Mouse (Mus musculus) liver, embryonic 13.5 days (tissue): ENCODE measurements around the gene Slco1a6. TPM values are rescaled to one million over a fixed set of nuclear protein-coding genes. Genes with fewer than 3 reads are reported as not detected.
"Not testable (repeated sequence)": the region's sequence is repeated elsewhere in the genome, so short reads cannot be mapped to it uniquely, and the experiment has no call there.

Experiments used
- ATAC-seq: fragments of 200-750 bp; cut with Nextera tagmentation; 2 replicates; pipeline ENCODE4 v1.8.0; 2017; ENCODE audit warnings: low read depth, mild to moderate bottlenecking, moderate number of reproducible peaks, moderate library complexity
- DNase-seq: peaks from one replicate; pipeline ENCODE4 v3.0.0; 2022
- H3K27ac ChIP-seq: fragments of 300-500 bp; sonication (generic); 2 replicates; pipeline ENCODE4 v1.5.1; 2015; ENCODE audit warnings: moderate library complexity, mild to moderate bottlenecking, inconsistent platforms
- H3K27me3 ChIP-seq: fragments of 300-500 bp; sonication (generic); 2 replicates; pipeline ENCODE4 v1.6.1; 2015; ENCODE audit warnings: mild to moderate bottlenecking, inconsistent platforms
- H3K36me3 ChIP-seq: fragments of 300-500 bp; sonication (generic); 2 replicates; pipeline ENCODE4 v1.6.1; 2015; ENCODE audit warnings: mild to moderate bottlenecking, inconsistent platforms
- H3K4me1 ChIP-seq: fragments of 300-500 bp; sonication (generic); replicated peaks from 2 replicates; pipeline ENCODE4 v1.6.1; 2015; ENCODE audit warnings: inconsistent platforms
- H3K4me2 ChIP-seq: fragments of 300-500 bp; sonication (generic); 2 replicates; pipeline ENCODE4 v1.6.1; 2015; ENCODE audit warnings: inconsistent platforms, mild to moderate bottlenecking, moderate library complexity
- H3K4me3 ChIP-seq: fragments of 300-500 bp; sonication (generic); replicated peaks from 2 replicates; pipeline ENCODE4 v1.5.1; 2015; ENCODE audit warnings: mild to moderate bottlenecking, inconsistent platforms
- H3K9ac ChIP-seq: fragments of 300-500 bp; sonication (generic); 2 replicates; pipeline ENCODE4 v1.6.1; 2015; ENCODE audit warnings: mild to moderate bottlenecking, inconsistent platforms
- H3K9me3 ChIP-seq: fragments of 300-500 bp; sonication (generic); replicated peaks from 2 replicates; pipeline ENCODE4 v1.6.1; 2016; ENCODE audit warnings: inconsistent platforms
- WGBS: fragments of 180-500 bp; shearing (Covaris S2); methylation state at CpG from one replicate; pipeline ENCODE4 v1.1.7; 2015; ENCODE audit not compliant: insufficient replicate concordance; 5-methylcytosine and 5-hydroxymethylcytosine counted together
- polyA plus RNA-seq: library from polyadenylated mRNA; unstranded; fragments of >200 nt; fragmentation: Nextera tagmentation; extraction: Ambion mirVana; gene quantifications from 2 replicates; pipeline ENCODE4 v1.2.1, GENCODE M21; 2015

Gene Slco1a6
- not detected in 2 replicates for polyA plus RNA-seq

- H3K4me1 ChIP-seq, result no peaks in the 10 kb centered on the region
- H3K27ac ChIP-seq, result no peak within 1 kb of the TSS
- WGBS, result 69% methylated on average over 4 of the region's 4 CpGs
- H3K36me3 ChIP-seq, result no peaks in the 10 kb centered on the region
- H3K9ac ChIP-seq, result no peak within 1 kb of the TSS
- 0 out of 2 replicates have a peak, but pooled peaks cover 3% of the 10 kb centered on the region for H3K9me3 ChIP-seq
- H3K4me3 ChIP-seq, result no peak within 1 kb of the TSS
- ATAC-seq (no peak), DNase-seq (no peak)
- no peak within 1 kb of the TSS for H3K4me2 ChIP-seq
- no peaks in the 10 kb centered on the region for H3K27me3 ChIP-seq
These were observed at the start of gene Slco1a6 for GRCm38 (mm10) chr6:142208421-142208820. Gene Slco1a6, minus strand, starts transcription at chr6:142208521.

DNA sequence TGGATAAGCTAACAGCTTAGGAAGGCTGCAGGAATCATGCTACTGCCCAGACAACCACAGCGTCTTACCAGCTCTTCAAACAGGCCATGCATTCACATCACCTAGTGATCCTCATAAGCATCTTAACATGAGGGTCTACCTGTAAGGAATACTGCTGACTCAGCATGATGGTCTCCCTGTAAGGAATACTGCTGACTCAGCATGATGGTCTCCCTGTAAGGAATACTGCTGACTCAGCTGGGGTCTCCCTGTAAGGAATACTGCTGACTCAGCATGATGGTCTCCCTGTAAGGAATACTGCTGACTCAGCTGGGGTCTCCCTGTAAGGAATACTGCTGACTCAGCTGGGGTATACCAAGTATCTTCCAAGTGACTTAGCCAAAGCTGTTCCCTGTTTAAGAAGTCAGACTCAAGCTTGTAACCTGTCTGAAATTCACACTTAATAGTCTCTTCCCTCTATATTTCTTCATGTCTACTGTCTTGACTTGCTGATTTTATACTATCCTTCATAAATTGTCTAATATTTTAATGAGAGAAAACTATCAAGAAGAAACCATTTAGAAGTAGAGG lies 42.5 kb upstream of the Slco1a6 start:
- H3K4me3 ChIP-seq, H3K4me2 ChIP-seq, H3K4me1 ChIP-seq, H3K36me3 ChIP-seq, H3K27ac ChIP-seq, H3K9ac ChIP-seq, DNase-seq, H3K27me3 ChIP-seq, H3K9me3 ChIP-seq, ATAC-seq: not testable (repeated sequence)
- WGBS, result 56% methylated on average over 1 of the region's 1 CpGs

DNA sequence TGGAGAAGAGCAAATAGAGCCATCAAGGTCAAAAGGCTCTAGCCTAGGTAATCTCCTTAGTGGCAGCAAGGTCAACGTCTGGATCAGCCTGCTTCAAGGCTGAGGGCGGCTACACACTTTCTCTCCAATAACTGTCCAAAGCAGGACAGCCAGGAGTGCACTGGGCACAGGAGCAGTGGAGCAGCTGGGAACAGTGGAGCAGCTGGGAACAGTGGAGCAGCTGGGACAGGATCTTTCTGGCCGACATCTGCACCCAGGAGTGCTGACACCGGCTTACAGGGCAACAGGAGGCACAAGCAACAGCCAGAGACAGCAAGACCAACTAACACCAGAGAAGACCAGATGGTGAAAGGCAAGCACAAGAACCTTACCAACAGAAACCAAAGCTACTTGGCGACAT lies 36.7 kb upstream of the Slco1a6 start:
- no peak overlapping the region for H3K4me2 ChIP-seq
- DNase-seq (no peak), ATAC-seq (no peak)
- no peak overlapping the region for H3K27ac ChIP-seq
- H3K4me1 ChIP-seq, result no peaks in the 10 kb centered on the region
- no peaks in the 10 kb centered on the region for H3K27me3 ChIP-seq
- H3K9me3 ChIP-seq, result no peaks in the 10 kb centered on the region
- no peak overlapping the region for H3K9ac ChIP-seq
- no peaks in the 10 kb centered on the region for H3K36me3 ChIP-seq
- H3K4me3 ChIP-seq, result no peak overlapping the region
- 61% methylated on average over 5 of the region's 5 CpGs for WGBS

DNA sequence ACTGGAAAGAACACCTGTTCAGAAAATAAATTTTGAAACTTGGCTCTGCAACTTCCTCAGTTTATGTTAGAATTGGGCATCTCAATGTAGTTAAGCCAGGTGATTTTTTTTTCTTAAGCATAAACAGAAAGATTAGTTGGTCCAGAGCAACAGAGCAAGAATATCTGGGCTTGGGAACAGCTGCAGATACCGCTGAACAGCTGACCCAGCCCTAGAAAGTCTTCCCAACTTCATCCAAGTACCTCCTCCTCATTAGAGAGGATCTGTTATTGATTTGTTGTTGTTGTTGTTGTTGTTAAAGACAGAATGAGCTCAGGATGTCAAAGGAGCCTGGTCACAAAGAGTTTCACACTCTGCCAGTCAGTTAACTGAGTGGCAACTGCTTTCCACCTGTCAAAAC lies 31.1 kb upstream of the Slco1a6 start:
- Histone ChIP-seq H3K4me3 (no peak overlapping the region), H3K4me1 (no peaks in the 10 kb centered on the region), H3K9me3 (0 out of 2 replicates have a peak, but pooled peaks cover 1% of the 10 kb centered on the region), H3K9ac (no peak overlapping the region), H3K36me3 (no peaks in the 10 kb centered on the region), H3K27ac (no peak overlapping the region), H3K4me2 (no peak overlapping the region), H3K27me3 (no peaks in the 10 kb centered on the region)
- no peak for DNase-seq
- 37% methylated on average over 1 of the region's 1 CpGs for WGBS
- ATAC-seq, result no peak

GRCm38 (mm10) chr6:142220138-142220537 lies 11.8 kb upstream of the Slco1a6 start:
- no peak overlapping the region for H3K27ac ChIP-seq

DNA sequence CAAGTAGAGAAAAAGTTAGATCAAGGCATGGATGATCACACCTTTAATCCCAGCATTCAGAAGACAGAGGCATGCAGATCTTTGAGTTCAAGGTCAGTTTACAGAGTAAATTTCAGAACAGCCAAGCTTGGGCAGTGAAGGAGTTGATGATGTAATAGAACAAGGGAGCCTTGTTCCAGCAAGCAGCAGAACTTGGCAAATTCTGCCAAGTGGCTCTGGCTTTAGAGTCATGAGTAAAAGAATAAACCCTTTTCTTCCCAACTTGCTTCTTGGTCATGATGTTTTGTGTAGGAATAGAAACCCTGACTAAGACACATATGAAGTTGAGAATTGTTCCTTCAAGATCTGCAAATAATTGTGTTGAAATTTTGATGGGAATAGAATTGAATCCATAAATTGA lies 3.5 kb upstream of the Slco1a6 start:
- no peak for ATAC-seq
- 0 out of 2 replicates have a peak, but pooled peaks cover 3% of the 10 kb centered on the region for H3K9me3 ChIP-seq
- H3K27me3 ChIP-seq, result no peaks in the 10 kb centered on the region
- H3K36me3 ChIP-seq, result no peaks in the 10 kb centered on the region
- no peak overlapping the region for H3K4me2 ChIP-seq
- H3K4me1 ChIP-seq, result no peaks in the 10 kb centered on the region
- H3K4me3 ChIP-seq, result no peak overlapping the region
- no peak overlapping the region for H3K9ac ChIP-seq
- DNase-seq, result no peak
- no peak overlapping the region for H3K27ac ChIP-seq

More at GRCm38 (mm10) chr6:142220138-142220537, 11.8 kb upstream of the Slco1a6 start:
- Histone ChIP-seq H3K27me3 (no peaks in the 10 kb centered on the region), H3K9ac (no peak overlapping the region), H3K36me3 (no peaks in the 10 kb centered on the region), H3K9me3 (no peaks in the 10 kb centered on the region), H3K4me2 (no peak overlapping the region), H3K4me3 (no peak overlapping the region), H3K4me1 (no peaks in the 10 kb centered on the region)
- ATAC-seq, result no peak
- DNase-seq, result no peak

- H3K4me1 ChIP-seq, result no peaks in the 10 kb centered on the region
- DNase-seq (no peak), ATAC-seq (no peak)
- 0 out of 2 replicates have a peak, but pooled peaks cover 3% of the 10 kb centered on the region for H3K9me3 ChIP-seq
- H3K27me3 ChIP-seq, result no peaks in the 10 kb centered on the region
- no peak overlapping the region for H3K4me3 ChIP-seq
- no peaks in the 10 kb centered on the region for H3K36me3 ChIP-seq
- no peak overlapping the region for H3K9ac ChIP-seq
- H3K27ac ChIP-seq, result no peak overlapping the region
- H3K4me2 ChIP-seq, result no peak overlapping the region
These were observed 1.4 kb upstream of the Slco1a6 start for GRCm38 (mm10) chr6:142209749-142210148.

GRCm38 (mm10) chr6:142200524-142200923 lies 7.8 kb downstream of the Slco1a6 start:
- H3K4me1 ChIP-seq, result no peaks in the 10 kb centered on the region
- DNase-seq, result no peak

DNA sequence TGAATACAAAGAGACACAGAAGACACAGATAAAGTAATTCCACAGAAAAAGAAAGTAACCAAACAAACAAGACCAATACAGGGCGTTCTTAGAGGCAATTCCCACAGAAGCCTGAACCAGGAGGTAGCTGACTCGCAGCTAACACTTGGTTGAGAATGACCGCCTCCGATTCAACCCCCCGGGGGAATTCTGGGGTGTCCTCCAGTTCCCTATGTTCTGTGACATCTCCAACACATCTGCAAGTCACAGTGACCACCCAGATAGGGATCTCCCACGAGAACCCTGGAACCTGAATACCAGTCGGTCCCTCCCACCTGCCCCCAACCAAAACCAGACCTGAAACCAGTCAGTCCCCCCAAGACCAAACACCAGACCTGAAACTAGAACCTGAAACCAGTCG lies 14.1 kb downstream of the Slco1a6 start:
- no peak for DNase-seq
- H3K4me3 ChIP-seq, result no peak overlapping the region
- no peaks in the 10 kb centered on the region for H3K27me3 ChIP-seq

More at GRCm38 (mm10) chr6:142200524-142200923, 7.8 kb downstream of the Slco1a6 start:
- H3K4me3 ChIP-seq, result no peak overlapping the region
- ATAC-seq, result no peak
- H3K9me3 ChIP-seq, result no peaks in the 10 kb centered on the region
- H3K36me3 ChIP-seq, result no peaks in the 10 kb centered on the region
- H3K27ac ChIP-seq, result no peak overlapping the region
- no peak overlapping the region for H3K4me2 ChIP-seq
- H3K9ac ChIP-seq, result no peak overlapping the region
- H3K27me3 ChIP-seq, result no peaks in the 10 kb centered on the region

GRCm38 (mm10) chr6:142191962-142192361 lies 16.4 kb downstream of the Slco1a6 start:
- no peaks in the 10 kb centered on the region for H3K36me3 ChIP-seq
- no peak overlapping the region for H3K27ac ChIP-seq
- 32% methylated on average over 1 of the region's 1 CpGs for WGBS
- no peak overlapping the region for H3K9ac ChIP-seq
- no peak for ATAC-seq
- no peaks in the 10 kb centered on the region for H3K9me3 ChIP-seq
- no peaks in the 10 kb centered on the region for H3K4me1 ChIP-seq
- no peak for DNase-seq
- H3K4me2 ChIP-seq, result no peak overlapping the region
- H3K4me3 ChIP-seq, result no peak overlapping the region
- no peaks in the 10 kb centered on the region for H3K27me3 ChIP-seq

More for the DNA sequence above, 14.1 kb downstream of the Slco1a6 start:
- Histone ChIP-seq H3K9ac (no peak overlapping the region), H3K4me1 (no peaks in the 10 kb centered on the region), H3K9me3 (no peaks in the 10 kb centered on the region), H3K36me3 (no peaks in the 10 kb centered on the region), H3K27ac (no peak overlapping the region), H3K4me2 (no peak overlapping the region)
- no peak for ATAC-seq
- 67% methylated on average over 8 of the region's 8 CpGs for WGBS

DNA sequence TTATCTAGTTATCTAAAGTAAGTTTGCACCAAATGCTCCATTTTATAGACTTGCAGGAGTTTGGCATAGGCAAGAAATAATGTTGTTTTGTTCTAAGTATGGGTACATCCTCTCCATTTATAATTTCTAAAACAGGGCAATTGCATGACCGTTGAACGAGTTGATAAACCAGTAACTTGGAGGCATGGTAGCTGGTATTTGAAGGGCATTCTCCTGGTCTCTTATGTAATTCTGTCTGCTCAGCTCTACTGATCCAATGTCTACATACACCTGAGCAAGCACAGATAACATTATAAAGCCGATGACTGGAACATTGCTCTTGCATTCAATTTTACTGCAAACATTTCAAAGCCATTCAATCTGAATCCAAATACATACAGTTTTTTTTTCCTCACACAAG lies 20.9 kb downstream of the Slco1a6 start:
- WGBS, result 65% methylated on average over 3 of the region's 3 CpGs
- DNase-seq (no peak), ATAC-seq (no peak)
- no peaks in the 10 kb centered on the region for H3K9me3 ChIP-seq
- H3K27ac ChIP-seq, result no peak overlapping the region
- no peak overlapping the region for H3K9ac ChIP-seq
- no peaks in the 10 kb centered on the region for H3K36me3 ChIP-seq
- no peaks in the 10 kb centered on the region for H3K27me3 ChIP-seq
- no peak overlapping the region for H3K4me2 ChIP-seq
- H3K4me3 ChIP-seq, result no peak overlapping the region
- H3K4me1 ChIP-seq, result no peaks in the 10 kb centered on the region

GRCm38 (mm10) chr6:142185868-142186415 lies 22.4 kb downstream of the Slco1a6 start:
- H3K4me2 ChIP-seq, result no peak overlapping the region
- no peaks in the 10 kb centered on the region for H3K36me3 ChIP-seq
- no peak for DNase-seq
- ATAC-seq, result no peak
- no peaks in the 10 kb centered on the region for H3K4me1 ChIP-seq
- 45% methylated on average over 2 of the region's 2 CpGs for WGBS
- H3K27me3 ChIP-seq, result no peaks in the 10 kb centered on the region
- H3K9ac ChIP-seq, result no peak overlapping the region
- no peak overlapping the region for H3K27ac ChIP-seq
- no peaks in the 10 kb centered on the region for H3K9me3 ChIP-seq
- no peak overlapping the region for H3K4me3 ChIP-seq
